Mouse (Mus musculus): Measurements from ENCODE around the gene Gm49396.

Gm49396 gene

DNA sequence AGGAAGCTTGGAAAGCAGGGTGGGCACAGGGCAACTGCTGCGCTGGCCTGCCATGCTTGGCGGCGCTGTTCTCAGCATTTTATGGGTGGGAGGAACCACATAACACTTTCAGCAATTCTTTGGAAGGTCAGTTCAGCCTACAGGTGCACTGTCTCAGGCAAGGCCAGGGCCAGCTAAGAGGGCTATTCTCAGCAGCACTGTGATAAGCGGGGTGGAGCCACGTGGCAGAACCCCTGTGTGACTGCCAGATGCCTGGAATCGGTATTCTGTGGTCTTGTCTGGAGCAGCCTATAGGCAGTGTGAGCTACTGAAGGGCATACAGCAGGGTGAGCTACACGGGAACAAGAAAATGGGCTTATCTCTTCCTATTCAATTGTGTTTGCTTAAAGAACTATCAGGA, 46.9 kb downstream of the Gm49396 start:
- no peak for DNase-seq (ENCODE audit: extremely low read depth, low read depth)

DNA sequence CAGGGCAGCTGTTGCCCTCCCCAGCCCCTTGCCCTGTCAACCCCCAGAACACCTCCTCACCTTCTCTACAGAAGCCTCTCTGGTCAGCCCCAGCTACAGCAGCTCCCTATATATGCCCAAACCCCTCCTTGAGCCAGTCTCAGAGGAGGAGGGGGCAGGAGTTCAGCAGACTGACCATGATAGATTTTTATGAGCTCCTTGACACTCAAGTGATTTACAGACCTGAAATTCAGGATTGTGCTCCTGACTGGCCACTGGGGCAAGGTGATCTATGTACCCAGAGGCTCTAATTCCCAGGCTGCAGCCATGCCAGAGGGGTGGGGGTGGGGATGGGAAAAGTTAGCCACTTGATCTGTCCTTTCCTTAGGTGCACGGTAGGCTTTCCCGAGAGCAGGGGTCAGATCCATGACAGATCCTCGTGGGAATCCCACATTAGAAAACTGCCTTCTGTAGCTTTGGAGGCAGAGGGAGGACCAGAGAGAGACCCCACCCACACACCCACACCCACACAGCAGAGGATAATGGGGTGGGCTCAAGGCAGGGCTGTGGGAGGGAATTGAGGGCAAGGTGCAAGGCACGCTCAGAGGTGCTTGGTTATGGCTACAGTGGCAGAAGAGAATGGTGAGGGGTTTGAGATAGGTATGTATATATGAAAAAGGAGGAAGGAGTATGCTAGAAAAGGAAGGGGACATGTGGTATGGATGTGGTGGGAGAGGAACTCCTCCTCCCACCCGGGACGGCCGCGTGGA, 49.7 kb downstream of the Gm49396 start, which contains the start of gene Upk1a:
Gene Upk1a (minus strand): TSS at position 194 of the 749 bp plus-strand sequence.
- DNase-seq (ENCODE audit: extremely low read depth, low read depth): no peak

DNA sequence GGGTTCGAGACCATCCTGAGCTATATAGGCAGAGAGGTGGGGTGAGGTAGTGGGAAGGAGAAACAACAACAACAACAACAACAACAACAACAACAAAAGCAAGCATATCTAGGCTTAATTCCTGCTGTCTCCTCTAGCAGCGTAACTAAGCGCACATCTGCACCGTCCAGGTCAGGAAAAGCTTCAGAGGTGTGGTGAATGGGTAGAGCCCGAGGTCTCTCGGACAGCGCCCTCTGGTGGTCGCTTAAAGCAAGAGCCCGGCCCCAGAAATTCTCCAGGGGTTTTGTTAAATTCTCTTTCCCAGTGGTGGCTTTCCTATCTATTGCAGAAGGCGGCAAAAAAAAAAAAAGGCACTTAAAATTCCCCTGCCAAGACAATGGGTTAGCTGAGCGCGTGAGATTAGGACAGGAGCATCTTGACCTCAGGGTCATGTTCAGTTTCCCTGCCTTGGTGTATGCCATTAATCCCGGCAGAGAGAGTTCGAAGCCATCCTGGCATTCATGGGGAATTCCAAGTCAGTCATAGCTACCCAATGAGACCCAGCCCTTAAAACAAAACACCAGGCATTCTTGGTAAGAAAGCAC, 50.5 kb downstream of the Gm49396 start:
- no peak for DNase-seq (ENCODE audit: extremely low read depth, low read depth)

- DNase-seq (ENCODE audit: extremely low read depth, low read depth): peak; percentile 50
Observed at GRCm38 (mm10) chr7:30614454-30614853, 51.3 kb downstream of the Gm49396 start.

GRCm38 (mm10) chr7:30615049-30615760, 52.1 kb downstream of the Gm49396 start:
- no peak for DNase-seq (ENCODE audit: extremely low read depth, low read depth)
